Mouse (Mus musculus): ENCODE data around the gene Npas4.

DNA sequence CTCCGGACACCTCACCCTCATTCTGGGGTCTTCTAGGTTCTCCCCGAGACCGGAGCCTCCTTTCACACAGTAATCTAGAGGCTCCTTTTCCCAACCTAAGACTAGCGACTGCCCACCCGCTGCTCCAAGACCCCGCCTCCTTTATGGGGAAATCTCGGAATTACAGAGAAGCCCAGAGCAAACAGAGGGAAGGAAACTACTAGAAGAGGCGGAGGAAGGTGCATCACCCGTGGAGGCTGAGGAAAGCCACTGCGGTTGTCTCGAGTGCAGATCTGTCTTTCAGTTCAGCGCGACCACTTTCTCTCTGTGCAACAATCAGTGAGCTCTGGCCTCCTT lies 46.9 kb downstream of the Npas4 start:
- TF ChIP-seq MYOG (IDR thresholded peaks at IDR 0.05; ENCODE audit: control insufficient read depth in 1 of 3, insufficient read depth in 1 of 3, insufficient read length in 2 of 3, low read depth in 2 of 3): no peak
- no peak for TF ChIP-seq POLR2A (IDR thresholded peaks at IDR 0.05; ENCODE audit: insufficient read length, low read depth)
- no peak for TF ChIP-seq E2F4 (IDR thresholded peaks at IDR 0.05; ENCODE audit: insufficient read depth)
- no peak for TF ChIP-seq POLR2AphosphoS2 (IDR thresholded peaks at IDR 0.05; ENCODE audit: insufficient read length, low read depth)
- TF ChIP-seq TCF12 (IDR thresholded peaks at IDR 0.05; ENCODE audit: insufficient read depth, poor library complexity, severe bottlenecking): no peak
- no peak for TF ChIP-seq USF1 (IDR thresholded peaks at IDR 0.05; ENCODE audit: low read depth)
- no peak for TF ChIP-seq MYOD1 (IDR thresholded peaks at IDR 0.05; ENCODE audit: control insufficient read depth in 1 of 3, insufficient read length in 2 of 3, low read depth in 2 of 3)
- TF ChIP-seq TCF3 (IDR thresholded peaks at IDR 0.05; ENCODE audit: insufficient read length, low read depth): no peak

All from myocyte (in vitro differentiated cells).